Mouse (Mus musculus) olfactory bulb, adult 2 months (tissue): ENCODE measurements around the gene Patj. TPM values are rescaled to one million over a fixed set of nuclear protein-coding genes. Genes with fewer than 3 reads are reported as not detected.

Experiments used
- H3K27ac ChIP-seq: fragments of 200-500 bp; 2 replicates; pipeline ENCODE4 v1.5.1; 2012; ENCODE audit warnings: low read depth, low read length; ENCODE audit not compliant: insufficient read depth
- H3K4me1 ChIP-seq: fragments of 200-500 bp; 2 replicates; pipeline ENCODE4 v1.6.1; 2012; ENCODE audit warnings: low read length; ENCODE audit not compliant: control insufficient read depth, insufficient read depth
- H3K4me3 ChIP-seq: fragments of 200-500 bp; 2 replicates; pipeline ENCODE4 v1.5.1; 2012; ENCODE audit warnings: mild to moderate bottlenecking, low read depth, low read length, moderate library complexity; ENCODE audit not compliant: insufficient read depth
- CTCF ChIP-seq: fragments of 200-500 bp; IDR thresholded peaks from 2 replicates; pipeline ENCODE4 v1.5.1; 2012; ENCODE audit warnings: low read depth, mild to moderate bottlenecking, low read length, moderate library complexity; ENCODE audit not compliant: insufficient read depth
- POLR2A ChIP-seq: fragments of 200-500 bp; IDR thresholded peaks from 2 replicates; pipeline ENCODE4 v1.6.1; 2012; ENCODE audit warnings: mild to moderate bottlenecking, low read depth, low read length, moderate library complexity; ENCODE audit not compliant: insufficient read depth
- WGBS: fragments of 180-500 bp; shearing (Covaris S2); methylation state at CpG from one replicate; pipeline ENCODE4 v1.1.7; 2018; 5-methylcytosine and 5-hydroxymethylcytosine counted together
- polyA plus RNA-seq: library from polyadenylated mRNA; stranded (reverse); fragments of >200 nt; gene quantifications from 2 replicates; pipeline ENCODE4 v1.2.4, GENCODE M21; 2012; ENCODE audit warnings: low replicate concordance; ENCODE audit not compliant: missing spikeins, insufficient read depth, insufficient read length

The Patj gene
- polyA plus RNA-seq, 1 experiment, result not detected

DNA sequence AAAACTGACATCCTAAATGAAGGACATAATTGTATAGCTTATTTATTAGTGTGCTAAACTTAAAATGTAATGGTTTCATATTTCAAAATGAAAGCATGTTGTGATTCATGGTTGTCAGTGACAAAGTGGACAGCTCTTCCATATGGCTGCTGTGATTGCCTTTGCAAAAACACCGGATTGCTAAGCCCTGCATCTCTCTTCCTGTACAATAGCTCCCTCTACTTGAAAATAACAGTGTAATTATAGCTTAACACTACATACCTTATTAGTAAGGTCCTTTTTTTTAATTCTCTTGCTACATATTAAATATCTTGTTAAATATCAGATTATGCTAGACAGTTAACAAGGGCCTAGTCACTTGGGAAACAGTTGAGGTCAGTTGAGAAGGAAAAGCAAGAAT is 93.8 kb downstream of the Patj start:
- Histone ChIP-seq H3K4me3 (no peak overlapping the region), H3K4me1 (no peaks in the 10 kb centered on the region), H3K27ac (no peak overlapping the region)
- WGBS, result 38% methylated on average over 1 of the region's 1 CpGs
- no peak for TF ChIP-seq CTCF
- TF ChIP-seq POLR2A, result no peak

DNA sequence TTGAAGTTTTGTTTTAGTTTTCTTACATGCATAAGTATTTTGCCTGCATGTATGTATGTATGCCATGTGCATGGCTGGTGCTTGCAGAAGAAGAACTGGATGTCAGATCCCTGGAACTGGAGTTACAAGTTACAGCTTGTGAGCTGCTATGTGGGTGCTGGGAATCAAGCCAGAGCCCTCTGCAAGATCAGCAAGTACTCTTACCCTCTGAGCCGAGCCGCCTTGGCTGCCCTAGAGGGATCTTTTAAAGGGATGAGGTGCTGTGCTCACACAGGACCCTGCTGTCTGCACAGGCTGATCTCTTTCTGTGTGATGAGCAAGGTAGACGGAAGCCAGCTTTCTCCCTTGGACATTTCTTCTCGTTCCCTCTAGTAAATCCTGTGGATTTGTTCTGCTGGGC is 102.8 kb downstream of the Patj start:
- 90% methylated on average over 4 of the region's 4 CpGs for WGBS
- no peak overlapping the region for H3K27ac ChIP-seq
- H3K4me3 ChIP-seq, result no peak overlapping the region
- TF ChIP-seq CTCF (no peak), POLR2A (no peak)
- no peaks in the 10 kb centered on the region for H3K4me1 ChIP-seq

DNA sequence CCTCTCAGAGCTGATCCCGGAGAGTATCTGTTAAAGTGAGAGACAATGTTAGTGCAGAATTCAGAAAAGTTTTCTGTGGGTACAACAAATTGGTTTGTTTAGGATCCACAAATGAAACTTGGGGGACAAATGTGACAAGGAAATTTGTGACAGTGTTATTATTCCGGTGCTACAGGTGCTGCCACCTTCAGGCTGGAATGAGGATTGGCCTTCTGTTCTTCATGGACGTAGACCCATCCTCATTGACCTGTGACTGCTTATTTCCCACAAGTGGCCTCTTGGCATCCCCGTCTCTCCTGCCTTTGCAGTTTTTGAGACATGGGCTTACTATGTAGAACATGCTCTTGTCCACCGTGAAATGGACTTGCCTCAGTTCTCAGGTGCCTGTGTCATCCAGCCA is 104.6 kb downstream of the Patj start:
- Histone ChIP-seq H3K27ac (no peak overlapping the region), H3K4me1 (no peaks in the 10 kb centered on the region), H3K4me3 (no peak overlapping the region)
- 91% methylated on average over 5 of the region's 5 CpGs for WGBS
- TF ChIP-seq POLR2A (no peak), CTCF (no peak)

DNA sequence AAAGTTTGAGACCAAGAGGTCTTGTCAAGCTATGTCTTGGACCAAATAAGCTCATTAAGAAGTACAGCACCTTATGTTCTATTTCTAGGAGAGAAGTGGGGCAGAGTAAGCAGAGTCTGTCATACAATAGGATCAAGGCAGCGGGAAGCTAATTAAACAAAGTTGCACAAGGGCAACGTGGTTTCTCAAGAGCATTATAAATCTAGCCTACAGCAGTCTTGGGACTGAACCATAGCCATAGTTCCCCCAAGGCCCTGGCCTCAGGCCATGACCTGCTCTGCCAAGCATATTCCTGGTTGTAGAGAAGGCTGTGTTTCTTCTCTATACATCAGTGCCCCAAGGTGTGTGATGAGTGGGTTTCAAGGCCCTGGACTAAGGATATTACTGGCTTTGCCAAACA is 105.3 kb downstream of the Patj start:
- TF ChIP-seq CTCF (no peak), POLR2A (no peak)
- Histone ChIP-seq H3K4me1 (no peaks in the 10 kb centered on the region), H3K27ac (no peak overlapping the region), H3K4me3 (no peak overlapping the region)
- 72% methylated on average over 2 of the region's 2 CpGs for WGBS

DNA sequence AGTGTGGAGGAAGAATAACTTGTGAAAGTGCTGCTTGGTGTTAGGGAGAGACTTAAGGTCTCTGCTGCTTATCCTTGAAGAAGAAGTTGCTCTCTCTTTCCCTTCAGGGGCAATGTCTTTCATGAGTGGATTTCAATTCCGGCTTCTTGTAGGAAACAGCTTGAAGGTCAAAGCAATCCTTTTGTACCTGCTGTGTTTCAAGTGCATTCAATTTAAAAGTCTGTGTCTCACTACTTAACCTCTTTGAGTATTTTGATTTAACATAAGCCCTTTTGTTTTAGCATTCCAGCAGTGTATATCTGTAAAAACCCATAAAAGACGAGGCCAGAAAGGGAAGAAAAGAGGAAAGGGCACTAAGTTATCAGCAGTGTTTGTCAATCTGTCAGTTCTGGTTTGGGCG is 109.2 kb downstream of the Patj start:
- WGBS, result 80% methylated on average over 3 of the region's 3 CpGs

DNA sequence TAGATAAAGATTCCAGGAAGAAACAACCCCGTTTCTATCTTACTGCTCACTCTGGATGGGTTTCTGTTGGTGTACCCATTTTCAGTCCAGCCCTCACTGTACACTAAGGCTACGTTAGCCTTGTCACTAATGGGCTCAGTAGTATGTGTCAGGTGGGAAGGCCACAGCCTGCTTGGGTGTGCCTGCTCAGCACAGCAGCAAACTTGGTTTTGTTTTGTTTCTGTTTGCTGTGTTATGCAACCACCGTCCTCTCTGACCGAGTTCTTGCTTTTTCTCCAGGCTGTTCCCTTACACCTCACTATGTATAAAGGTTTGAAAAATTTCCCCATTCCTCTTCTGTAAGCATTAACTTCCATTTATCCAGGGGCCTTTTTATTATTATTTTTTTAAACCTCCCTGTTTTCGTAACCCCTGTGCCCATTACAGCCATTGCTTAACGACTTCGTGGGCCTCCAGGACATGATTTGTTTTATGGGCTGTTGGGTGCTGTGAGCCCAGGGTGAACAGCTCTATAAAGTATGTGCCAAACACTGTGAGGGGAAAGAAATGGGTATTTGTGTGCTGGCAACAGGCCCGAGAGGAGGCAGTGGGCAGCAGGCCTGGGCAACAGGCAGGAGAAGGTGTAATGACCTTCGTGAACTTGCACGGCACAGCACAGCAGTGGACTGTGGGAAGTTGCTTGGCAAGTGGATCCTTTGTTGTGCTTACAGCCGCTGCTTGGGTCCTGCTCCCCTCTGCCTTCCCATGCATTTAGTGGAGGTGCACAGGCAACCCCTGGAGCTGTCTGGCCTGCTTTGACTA is 113.1 kb downstream of the Patj start:
- Histone ChIP-seq H3K27ac (no peak overlapping the region), H3K4me3 (no peak overlapping the region), H3K4me1 (no peaks in the 10 kb centered on the region)
- TF ChIP-seq CTCF (no peak), POLR2A (no peak)
- 75% methylated on average over 11 of the region's 11 CpGs for WGBS

More for the DNA sequence above, 109.2 kb downstream of the Patj start:
- Histone ChIP-seq H3K27ac (no peak overlapping the region), H3K4me1 (no peaks in the 10 kb centered on the region), H3K4me3 (no peak overlapping the region)
- TF ChIP-seq CTCF (no peak), POLR2A (no peak)

DNA sequence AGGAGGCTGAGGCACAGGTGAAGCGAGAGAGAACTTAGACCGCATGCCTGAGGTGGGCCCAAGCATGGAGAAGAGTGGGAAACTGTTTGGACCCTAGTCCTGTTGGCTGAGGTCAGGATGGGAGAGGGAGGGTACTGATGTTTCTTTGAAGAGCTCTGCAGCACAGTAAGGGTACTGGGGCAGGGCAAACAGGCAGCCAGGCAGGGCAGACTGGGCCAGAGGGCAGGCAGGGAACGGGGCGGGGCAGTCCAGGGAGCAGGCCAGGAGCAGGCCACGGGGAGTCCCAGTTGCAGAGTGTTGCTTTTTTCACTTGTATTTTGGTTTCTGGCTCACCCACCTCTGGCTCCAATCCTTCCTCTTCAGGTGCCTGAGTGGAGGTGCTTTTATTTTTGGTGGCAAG is 114.4 kb downstream of the Patj start:
- TF ChIP-seq POLR2A (no peak), CTCF (no peak)
- 91% methylated on average over 5 of the region's 5 CpGs for WGBS
- Histone ChIP-seq H3K27ac (no peak overlapping the region), H3K4me1 (no peaks in the 10 kb centered on the region), H3K4me3 (no peak overlapping the region)

DNA sequence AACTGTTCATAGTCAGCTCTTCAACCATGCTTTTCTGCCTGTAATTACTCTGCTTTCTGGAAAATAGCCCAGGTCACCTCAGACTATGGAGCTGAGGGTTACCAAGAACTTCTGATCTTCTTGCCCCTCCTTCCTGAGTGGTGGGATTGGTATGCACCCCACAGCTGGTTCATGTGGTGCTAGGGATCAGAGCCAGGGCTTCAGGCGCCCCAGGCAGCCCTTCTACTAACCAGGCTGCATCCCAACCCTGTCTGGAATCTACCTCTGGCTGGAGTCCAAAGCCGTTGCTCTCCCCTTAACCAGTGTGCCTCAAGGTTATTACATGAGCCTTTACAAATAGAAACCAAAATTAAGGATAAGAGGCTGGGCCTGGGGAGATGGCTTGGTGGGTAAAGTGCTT is 115.7 kb downstream of the Patj start:
- 74% methylated on average over 2 of the region's 2 CpGs for WGBS
- Histone ChIP-seq H3K4me3 (no peak overlapping the region), H3K27ac (no peak overlapping the region), H3K4me1 (no peaks in the 10 kb centered on the region)
- no peak for TF ChIP-seq POLR2A
- TF ChIP-seq CTCF, result no peak

DNA sequence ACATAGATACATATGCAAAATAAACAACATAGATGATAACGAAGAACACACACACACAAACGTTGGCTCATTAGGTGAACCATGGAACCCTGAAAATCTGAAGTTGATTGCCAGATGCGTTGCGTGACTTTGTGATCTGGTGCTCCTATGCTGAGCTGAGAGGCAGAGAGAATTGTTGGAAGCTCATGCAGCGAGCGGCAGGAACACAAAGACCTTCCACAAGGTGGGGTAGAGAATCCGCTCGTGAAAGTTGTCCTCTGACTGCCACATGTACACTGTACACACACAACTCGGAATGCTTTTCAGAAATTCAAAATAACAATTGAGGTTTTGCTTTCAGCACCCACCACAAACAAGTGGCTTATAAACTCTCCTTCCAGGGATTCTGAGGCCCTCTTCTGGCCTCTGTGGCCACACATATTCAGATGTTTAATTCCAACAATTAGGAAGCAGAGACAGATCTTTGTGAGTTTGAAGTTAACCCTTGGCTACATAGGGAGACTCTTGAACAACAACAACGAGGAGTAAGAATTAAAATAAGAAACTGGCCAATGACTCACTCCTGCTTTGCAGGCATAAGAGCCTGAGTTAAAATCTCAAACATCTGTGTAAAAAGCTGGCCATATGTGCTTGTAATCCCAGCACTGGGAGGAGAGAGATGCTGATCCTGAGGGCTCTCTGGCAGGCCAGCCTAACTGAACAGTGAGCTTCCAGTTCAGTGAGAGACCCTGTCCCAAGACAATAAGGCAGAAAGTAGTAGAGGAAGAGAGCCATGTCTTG is 116.6 kb downstream of the Patj start:
- TF ChIP-seq CTCF, result no peak
- TF ChIP-seq POLR2A, result no peak
- H3K4me1 ChIP-seq, result no peaks in the 10 kb centered on the region
- no peak overlapping the region for H3K27ac ChIP-seq
- WGBS, result 77% methylated on average over 10 of the region's 10 CpGs
- H3K4me3 ChIP-seq, result no peak overlapping the region

DNA sequence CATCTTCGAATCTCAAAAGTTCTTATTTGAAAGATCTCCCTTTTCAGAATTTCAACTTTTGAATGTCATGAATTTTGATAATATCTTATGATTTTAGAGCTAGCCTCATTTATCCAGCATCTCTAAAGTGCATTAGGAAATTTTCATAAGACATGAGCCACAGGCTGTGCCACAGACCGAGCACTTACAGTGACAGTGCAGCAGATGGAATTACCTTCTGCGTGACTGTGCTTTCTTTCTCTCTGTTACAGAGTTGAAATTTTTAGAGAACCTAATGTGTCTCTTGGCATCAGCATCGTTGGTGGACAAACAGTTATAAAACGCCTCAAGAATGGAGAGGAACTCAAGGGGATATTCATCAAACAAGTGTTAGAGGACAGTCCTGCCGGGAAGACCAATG is 124.9 kb downstream of the Patj start:
- no peak for TF ChIP-seq POLR2A
- TF ChIP-seq CTCF, result no peak
- 90% methylated on average over 6 of the region's 6 CpGs for WGBS
- H3K27ac ChIP-seq, result no peak overlapping the region
- H3K4me3 ChIP-seq, result no peak overlapping the region
- H3K4me1 ChIP-seq, result peaks cover 4% of the 10 kb centered on the region; the same call in 1 of the 2 replicates
